Mouse (Mus musculus) ES-E14 (cell line): ENCODE measurements around the gene Gli3.

Experiments used
- CHD2 ChIP-seq: IDR thresholded peaks from 2 replicates; pipeline ENCODE4 v1.6.1; 2014; ENCODE audit warnings: mild to moderate bottlenecking, low read depth, low read length, inconsistent platforms
- HCFC1 ChIP-seq: IDR thresholded peaks from 2 replicates; pipeline ENCODE4 v1.6.1; 2012; ENCODE audit warnings: low read length, inconsistent platforms, borderline replicate concordance; ENCODE audit not compliant: insufficient read depth
- ZC3H11A ChIP-seq: IDR thresholded peaks from 2 replicates; pipeline ENCODE4 v1.6.1; 2012; ENCODE audit warnings: low read depth, mild to moderate bottlenecking, inconsistent platforms, low read length, borderline replicate concordance

- TF ChIP-seq CHD2 (no peak), ZC3H11A (no peak), HCFC1 (no peak)
These were observed 207.3 kb downstream of the Gli3 start for GRCm38 (mm10) chr13:15670144-15670961.
